Mouse (Mus musculus) G1E (cell line): Measurements from ENCODE around the gene Rnf146.

Experiments
- CTCF ChIP-seq: IDR thresholded peaks from 2 replicates; pipeline ENCODE4 v1.5.1; 2012; ENCODE audit warnings: low read depth, low read length, inconsistent platforms, mixed read lengths
- GATA1 ChIP-seq: IDR thresholded peaks from 2 replicates; pipeline ENCODE4 v1.6.1; 2012; ENCODE audit warnings: borderline replicate concordance, low read length, inconsistent platforms, mixed read lengths
- GATA2 ChIP-seq: IDR thresholded peaks from 2 replicates; pipeline ENCODE4 v1.6.1; 2012; ENCODE audit warnings: low read depth, low read length, inconsistent platforms, borderline replicate concordance
- TAL1 ChIP-seq: conservative IDR thresholded peaks from 2 replicates; pipeline ENCODE4 v1.6.1; 2012; ENCODE audit warnings: low read depth, low read length, inconsistent platforms, mixed read lengths

GRCm38 (mm10) chr10:29354183-29354582 lies 8.1 kb downstream of the Rnf146 start:
- TF ChIP-seq CTCF (no peak), GATA1 (no peak), GATA2 (no peak), TAL1 (no peak)
